Mouse (Mus musculus) cortical plate, adult 2 months (tissue): ENCODE results near the gene Gpd1l. TPM values are rescaled to one million over a fixed set of nuclear protein-coding genes. Genes with fewer than 3 reads are reported as not detected.

ENCODE experiments used
- H3K27ac ChIP-seq: fragments of 200-500 bp; 2 replicates; pipeline ENCODE4 v1.5.1; 2012; ENCODE audit warnings: low read length, control low read depth, inconsistent platforms; ENCODE audit not compliant: insufficient read depth
- H3K4me1 ChIP-seq: fragments of 200-500 bp; 2 replicates; pipeline ENCODE4 v1.6.1; 2011; ENCODE audit warnings: low read length; ENCODE audit not compliant: control insufficient read depth, insufficient read depth
- H3K4me3 ChIP-seq: fragments of 200-500 bp; 2 replicates; pipeline ENCODE4 v1.5.1; 2011; ENCODE audit warnings: mild to moderate bottlenecking, low read length, control low read depth; ENCODE audit not compliant: insufficient read depth
- CTCF ChIP-seq: fragments of 200-500 bp; IDR thresholded peaks from 2 replicates; pipeline ENCODE4 v1.5.1; 2011; ENCODE audit warnings: mild to moderate bottlenecking, control low read depth, low read length; ENCODE audit not compliant: insufficient read depth; ENCODE audit errors: extremely low read depth
- POLR2A ChIP-seq: fragments of 200-500 bp; IDR thresholded peaks from 2 replicates; pipeline ENCODE4 v1.6.1; 2011; ENCODE audit warnings: mild to moderate bottlenecking, low read length, control low read depth; ENCODE audit not compliant: insufficient read depth; ENCODE audit errors: extremely low read depth
- polyA plus RNA-seq: library from polyadenylated mRNA; depleted of rRNA; stranded (reverse); fragments of >200 nt; gene quantifications from 2 replicates; pipeline ENCODE4 v1.2.3, GENCODE M21; 2012

Gene Gpd1l
- polyA plus RNA-seq, 1 experiment: 76.0 TPM

- peaks cover 3% of the 10 kb centered on the region; the same call in 1 of the 2 replicates for H3K4me1 ChIP-seq
- no peak overlapping the region for H3K27ac ChIP-seq
- TF ChIP-seq POLR2A: no peak
- no peak for TF ChIP-seq CTCF
- peak overlapping the region; percentile 93 for H3K4me3 ChIP-seq
These were observed 1.2 kb downstream of the Gpd1l start for GRCm38 (mm10) chr9:114932607-114933006.

- Histone ChIP-seq H3K27ac (no peak overlapping the region), H3K4me1 (peaks cover 2% of the 10 kb centered on the region; the same call in 1 of the 2 replicates), H3K4me3 (no peak overlapping the region)
- no peak for TF ChIP-seq POLR2A
- no peak for TF ChIP-seq CTCF
These were observed 3.2 kb downstream of the Gpd1l start for GRCm38 (mm10) chr9:114930464-114931090.

GRCm38 (mm10) chr9:114925571-114925970, 8.2 kb downstream of the Gpd1l start:
- no peak for TF ChIP-seq CTCF
- no peak for TF ChIP-seq POLR2A
- no peak overlapping the region for H3K27ac ChIP-seq
- H3K4me1 ChIP-seq: no peaks in the 10 kb centered on the region; the same call in 1 of the 2 replicates
- H3K4me3 ChIP-seq: no peak overlapping the region

- H3K4me3 ChIP-seq: no peak overlapping the region
- no peak for TF ChIP-seq CTCF
- no peak for TF ChIP-seq POLR2A
- no peak overlapping the region for H3K27ac ChIP-seq
- H3K4me1 ChIP-seq: no peaks in the 10 kb centered on the region; the same call in 1 of the 2 replicates
These were observed 8.7 kb downstream of the Gpd1l start for GRCm38 (mm10) chr9:114925039-114925438.

GRCm38 (mm10) chr9:114924511-114924910, 9.3 kb downstream of the Gpd1l start:
- Histone ChIP-seq H3K27ac (no peak overlapping the region), H3K4me3 (no peak overlapping the region), H3K4me1 (no peaks in the 10 kb centered on the region; the same call in 1 of the 2 replicates)
- TF ChIP-seq CTCF (no peak), POLR2A (no peak)

GRCm38 (mm10) chr9:114922209-114922608, 11.6 kb downstream of the Gpd1l start:
- Histone ChIP-seq H3K27ac (no peak overlapping the region), H3K4me3 (no peak overlapping the region), H3K4me1 (no peaks in the 10 kb centered on the region; the same call in 1 of the 2 replicates)
- TF ChIP-seq POLR2A (no peak), CTCF (no peak)

GRCm38 (mm10) chr9:114921352-114922081, 12.3 kb downstream of the Gpd1l start:
- H3K4me3 ChIP-seq: no peak overlapping the region
- no peak overlapping the region for H3K27ac ChIP-seq
- H3K4me1 ChIP-seq: no peaks in the 10 kb centered on the region; the same call in 1 of the 2 replicates
- TF ChIP-seq POLR2A (no peak), CTCF (0 out of 2 replicates have a peak, but pooled peaks have one; percentile 2)

- no peak overlapping the region for H3K27ac ChIP-seq
- H3K4me3 ChIP-seq: no peak overlapping the region
- no peaks in the 10 kb centered on the region; the same call in 1 of the 2 replicates for H3K4me1 ChIP-seq
- no peak for TF ChIP-seq CTCF
- TF ChIP-seq POLR2A: no peak
These were observed 13.2 kb downstream of the Gpd1l start for GRCm38 (mm10) chr9:114920569-114920968.

- no peak overlapping the region for H3K4me3 ChIP-seq
- TF ChIP-seq CTCF (peak; percentile 80), POLR2A (no peak)
- no peaks in the 10 kb centered on the region for H3K4me1 ChIP-seq
- no peak overlapping the region for H3K27ac ChIP-seq
These were observed 20.8 kb downstream of the Gpd1l start for GRCm38 (mm10) chr9:114912680-114913649.
